Mouse (Mus musculus) megakaryocyte, embryonic 14.5 days (primary cell): ENCODE measurements around the gene Ubb.

ENCODE experiments used
- FLI1 ChIP-seq: IDR thresholded peaks from 2 replicates; pipeline ENCODE4 v1.6.1; 2012; ENCODE audit warnings: low read length, inconsistent platforms, mixed read lengths
- GATA1 ChIP-seq: IDR thresholded peaks from 3 replicates; pipeline ENCODE4 v1.6.1; 2012; ENCODE audit warnings: mixed read lengths, low read length, inconsistent platforms, borderline replicate concordance

DNA sequence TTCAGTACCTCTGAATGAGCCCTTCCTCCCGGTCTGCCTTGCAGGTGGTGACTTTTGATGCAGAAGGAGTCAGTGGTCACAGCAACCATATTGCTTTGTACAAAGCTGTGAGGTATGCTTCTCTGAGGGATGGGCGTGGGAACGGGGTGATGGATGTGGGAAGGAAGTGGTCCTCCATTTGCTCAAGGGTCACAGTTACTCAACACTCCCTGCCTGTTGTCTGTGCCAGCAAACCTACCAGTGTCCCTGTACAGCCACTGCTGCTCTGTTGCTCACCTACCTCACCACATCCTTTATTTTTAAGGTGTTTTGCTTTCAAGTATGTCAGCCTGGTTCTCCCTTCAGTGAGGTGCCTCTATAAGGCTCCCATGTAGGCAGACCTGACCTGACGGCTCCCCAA lies 43.3 kb upstream of the Ubb start:
- TF ChIP-seq GATA1: no peak
- TF ChIP-seq FLI1: no peak
